Mouse (Mus musculus) induced T-regulatory cell, adult 2 months (primary cell): ENCODE measurements around the gene Rabgap1l.
"Not testable (repeated sequence)": the region's sequence is repeated elsewhere in the genome, so short reads cannot be mapped to it uniquely, and the experiment has no call there.

Experiments used
- DNase-seq: peaks from one replicate; pipeline ENCODE4 v3.0.0-alpha.2; 2012; ENCODE audit warnings: low read depth

Gene Rabgap1l

DNA sequence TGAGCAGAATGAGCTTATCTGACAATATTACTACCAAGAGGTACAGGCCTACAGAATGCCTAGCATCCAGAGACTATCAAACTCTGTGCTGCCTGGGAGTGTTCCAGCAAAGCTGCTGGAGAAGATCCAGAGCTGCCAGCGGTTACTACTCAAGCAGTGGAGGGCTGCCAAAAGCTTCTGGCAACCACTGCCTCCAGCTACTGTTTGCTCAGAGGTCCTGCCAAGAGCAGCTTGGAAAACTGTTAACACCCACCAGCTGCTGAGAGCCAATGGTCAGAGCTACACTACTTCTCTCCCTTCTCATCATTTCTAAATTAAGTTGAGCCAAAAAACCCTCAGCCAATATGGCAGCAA is 99.9 kb downstream of the Rabgap1l start:
- no peak for DNase-seq

DNA sequence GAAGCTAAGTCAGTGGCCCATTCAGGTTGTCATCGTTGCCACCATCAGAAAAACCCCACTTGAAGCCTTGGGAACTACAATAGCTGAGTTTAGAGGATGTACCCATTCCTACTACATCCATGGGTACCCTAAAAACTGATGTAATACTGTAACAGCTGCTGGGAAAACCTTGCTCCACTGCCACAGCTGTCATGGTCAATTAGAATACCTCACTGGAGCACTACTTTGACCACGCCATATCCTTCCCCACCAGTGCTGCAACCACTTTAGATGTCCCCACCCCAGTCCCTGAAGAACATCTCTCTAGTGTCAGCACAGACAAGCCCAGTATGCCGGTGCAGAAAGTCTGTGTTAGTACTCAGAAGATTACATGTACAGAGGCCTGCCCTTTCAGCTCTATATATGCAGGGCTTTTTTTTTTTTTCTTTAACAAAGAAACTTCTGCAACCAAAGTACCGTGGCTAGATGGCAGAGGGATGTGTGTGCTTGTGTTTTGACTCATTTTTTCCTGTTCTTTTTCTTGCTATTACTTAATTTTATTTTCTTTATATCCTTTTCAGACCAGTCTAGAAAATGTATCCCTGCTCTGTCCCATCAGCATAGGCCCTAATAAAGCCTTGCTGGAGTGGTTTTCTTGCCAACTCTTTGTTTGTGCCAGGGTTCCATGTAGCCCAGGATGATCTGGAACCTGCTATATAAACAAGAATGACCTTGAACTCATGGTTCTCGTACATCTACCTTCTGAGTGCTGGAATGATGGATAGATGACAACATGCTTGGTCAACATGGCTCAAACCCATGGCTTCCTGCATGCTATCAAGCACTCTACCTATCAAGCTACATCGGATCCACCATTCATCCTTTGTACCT is 100.6 kb downstream of the Rabgap1l start:
- no peak for DNase-seq

DNA sequence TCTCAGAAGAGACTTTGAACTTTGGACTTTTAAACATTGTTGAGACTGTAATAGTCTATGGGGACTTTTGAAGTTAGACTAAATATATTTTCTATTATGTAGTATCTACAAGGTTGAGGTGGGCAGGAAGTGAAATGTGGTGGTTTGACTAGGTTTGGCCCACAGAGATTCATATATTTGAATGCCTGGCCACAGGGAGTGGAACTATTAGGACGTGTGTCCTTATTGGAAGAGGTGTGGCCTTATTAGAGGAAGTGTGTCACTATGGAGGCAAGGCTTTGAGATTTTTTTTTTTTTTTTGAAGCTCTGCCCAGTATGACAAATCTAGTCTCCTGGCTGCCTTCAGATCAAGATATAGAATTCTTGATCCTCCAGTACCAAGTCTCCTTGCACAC is 101.8 kb downstream of the Rabgap1l start:
- DNase-seq = no peak

DNA sequence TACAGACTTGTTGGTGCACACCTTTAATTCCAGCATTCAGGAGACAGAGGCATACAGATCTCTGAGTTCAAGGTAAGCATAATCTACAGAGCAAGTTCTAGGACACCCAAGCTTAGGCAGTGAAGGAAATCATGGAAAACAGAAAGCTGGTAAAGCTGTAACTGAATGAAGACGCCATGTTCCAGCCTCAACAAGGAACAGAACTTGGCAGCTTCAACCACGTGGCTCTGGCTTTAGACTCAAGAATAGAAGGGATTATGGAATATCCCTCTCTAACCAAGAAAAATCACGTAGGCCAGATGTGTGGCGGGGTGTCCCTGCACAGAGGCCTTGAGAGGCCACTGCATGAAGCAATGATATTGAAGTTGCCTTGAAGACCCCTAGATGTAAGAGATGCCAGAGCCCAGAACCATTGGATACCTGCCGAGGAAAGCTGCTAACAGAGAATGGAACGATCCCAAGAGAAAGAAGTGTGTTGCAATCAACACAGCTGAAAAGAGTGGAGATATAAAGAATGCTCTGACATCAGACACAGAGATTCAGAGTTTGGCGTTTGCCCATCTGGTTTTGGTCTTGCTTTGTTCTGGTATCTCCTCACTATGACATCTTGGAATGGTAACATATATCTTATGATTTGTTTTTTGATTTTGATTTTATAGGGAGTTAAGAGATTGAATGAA is 102.4 kb downstream of the Rabgap1l start:
- DNase-seq = no peak

DNA sequence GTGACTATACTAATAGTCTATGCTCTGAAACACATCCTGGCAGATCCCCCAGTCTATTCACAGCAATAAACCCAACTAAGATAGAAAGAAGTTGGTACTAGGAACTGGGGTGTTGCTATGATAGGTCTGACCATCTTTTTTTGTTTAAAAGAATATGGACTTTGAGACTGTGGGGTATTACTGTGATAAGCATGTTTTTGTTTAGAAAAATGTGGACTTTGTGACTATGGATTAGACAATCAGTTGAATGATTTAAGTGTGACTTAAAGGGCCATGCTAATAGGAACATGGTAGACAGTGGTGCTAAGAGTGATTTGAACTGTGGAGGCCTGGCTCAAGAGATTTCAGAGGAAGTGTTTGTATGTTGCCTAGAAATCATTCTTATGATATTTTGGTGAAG is 103.5 kb downstream of the Rabgap1l start:
- DNase-seq = no peak

DNA sequence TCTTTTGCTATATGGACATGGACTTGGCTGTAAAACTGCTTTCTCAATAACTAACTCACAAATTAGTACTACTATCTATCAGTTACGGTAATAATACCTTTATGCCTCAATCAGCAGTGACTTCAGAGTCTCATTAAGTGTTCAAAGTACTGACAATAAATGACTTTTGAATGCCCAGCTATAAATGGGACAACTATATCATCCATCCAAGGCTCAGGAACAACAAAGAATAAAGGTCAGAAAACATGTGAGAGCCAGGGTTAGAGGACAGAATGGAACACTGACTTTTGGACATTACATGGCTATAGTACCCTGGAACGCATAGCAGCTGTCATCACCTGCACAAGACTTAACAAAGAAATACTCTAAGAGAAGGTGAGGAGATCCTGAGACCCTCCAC is 108.8 kb downstream of the Rabgap1l start:
- no peak for DNase-seq

DNA sequence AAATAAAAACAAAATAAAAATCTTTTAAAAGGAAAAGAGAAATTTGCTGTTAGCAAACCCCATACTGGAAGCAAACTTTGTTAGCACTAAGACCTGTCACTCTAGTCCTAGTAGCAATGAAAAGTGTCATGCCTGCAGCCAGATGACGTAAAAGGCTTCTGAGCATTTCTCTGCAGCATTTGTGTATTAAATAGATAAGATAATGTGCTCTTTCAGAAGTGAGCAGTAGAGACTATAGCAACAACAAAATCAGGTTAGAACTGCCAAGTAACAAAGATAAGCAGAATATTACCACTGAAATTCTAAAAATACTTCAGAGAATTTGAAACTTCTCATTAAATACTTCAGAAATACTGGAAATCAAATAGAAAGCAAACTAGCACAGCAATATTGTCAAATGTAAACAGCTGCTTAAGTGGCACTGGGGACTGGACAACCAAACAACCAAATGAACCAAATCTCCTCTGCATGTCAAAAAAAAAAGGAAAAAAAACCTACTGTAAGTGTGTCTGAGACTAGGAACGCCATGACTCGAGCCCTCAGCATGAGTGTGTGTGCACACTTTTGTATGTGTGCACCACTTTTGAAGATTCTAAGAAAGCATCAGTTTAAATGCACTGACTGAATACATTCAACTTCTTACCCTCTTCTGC is 111.5 kb downstream of the Rabgap1l start:
- DNase-seq = no peak

DNA sequence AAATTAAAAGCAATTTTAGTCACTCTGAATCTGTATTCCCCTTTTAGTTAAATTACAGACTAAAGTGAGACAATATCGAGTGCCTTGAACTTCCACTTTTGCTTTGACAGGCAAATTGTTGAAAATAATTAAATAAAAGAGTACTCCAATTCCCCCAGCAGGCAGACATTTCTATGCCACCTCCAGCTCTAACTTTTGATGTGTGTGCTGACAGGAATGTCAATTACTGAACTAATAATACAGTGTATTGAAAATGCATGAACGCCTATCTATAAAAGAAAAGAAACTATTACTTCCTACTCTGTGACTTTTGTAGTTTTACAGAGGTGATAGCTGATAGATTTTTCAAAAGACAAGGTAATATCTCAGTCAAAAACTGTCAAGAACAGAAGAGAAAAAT is 118.2 kb downstream of the Rabgap1l start:
- DNase-seq = no peak

DNA sequence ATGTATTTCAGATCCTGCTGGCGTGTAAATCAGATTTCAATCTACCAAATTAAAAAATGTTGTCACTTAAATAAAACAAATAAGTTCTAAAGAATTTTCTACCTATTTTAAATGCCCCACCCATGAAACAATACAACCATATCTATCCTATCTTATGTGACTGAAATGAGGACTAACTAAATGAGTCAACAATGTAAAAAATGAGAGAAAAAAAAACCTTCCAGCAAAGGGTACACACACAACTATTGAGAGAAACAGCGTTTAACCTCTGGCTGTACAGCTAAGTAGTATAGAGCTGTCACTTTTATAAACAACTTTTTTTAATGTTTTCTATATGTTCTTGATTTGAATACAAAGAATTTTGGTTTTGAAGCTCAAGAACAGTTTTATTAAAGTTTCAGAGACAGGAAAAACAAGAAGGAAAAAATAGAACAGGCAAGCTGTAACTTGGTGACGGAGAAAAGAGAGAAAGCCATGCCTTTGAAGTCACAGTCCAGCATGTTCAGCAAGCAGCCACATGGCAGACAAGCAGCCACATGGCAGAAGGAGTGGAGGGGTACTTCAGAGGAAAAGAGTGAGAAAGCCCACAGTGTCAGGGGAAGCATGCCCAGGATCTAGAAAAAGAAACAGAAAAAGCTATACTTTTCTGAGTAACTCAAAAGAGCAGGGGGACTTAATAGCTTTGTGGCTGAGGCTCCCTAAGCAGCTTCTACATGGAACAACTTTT is 120.8 kb downstream of the Rabgap1l start:
- peak; percentile 47 for DNase-seq

DNA sequence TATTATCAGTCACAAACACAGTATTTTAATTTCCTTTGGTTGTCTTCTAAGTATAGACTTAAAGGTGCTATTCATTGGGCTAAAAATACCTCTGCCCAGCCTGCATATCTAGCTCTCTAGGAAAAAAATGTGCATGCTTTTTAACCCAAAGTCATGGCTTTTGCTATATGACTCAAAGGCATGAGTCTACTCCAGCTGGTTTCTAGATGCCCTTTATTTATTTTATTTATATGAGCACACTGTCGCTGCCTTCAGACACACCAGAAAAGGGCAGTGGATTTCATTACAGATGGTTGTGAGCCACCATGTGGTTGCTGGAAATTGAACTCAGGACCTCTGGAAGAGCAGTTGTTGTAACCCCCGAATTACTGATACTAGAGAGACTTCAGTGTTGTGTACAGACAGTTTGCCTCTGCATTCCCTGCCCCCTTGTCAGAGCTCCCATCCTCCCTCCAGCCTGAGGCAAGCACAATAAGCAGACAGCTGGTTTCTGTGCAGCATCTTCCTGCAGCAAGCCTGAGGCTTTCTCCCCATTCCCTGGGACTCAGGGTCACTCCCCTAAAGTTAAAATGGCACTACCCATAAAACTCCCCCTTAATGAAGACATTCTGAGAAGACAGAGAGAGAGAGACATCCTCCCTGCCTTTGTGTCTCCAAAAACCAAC is 137.1 kb downstream of the Rabgap1l start:
- no peak for DNase-seq

DNA sequence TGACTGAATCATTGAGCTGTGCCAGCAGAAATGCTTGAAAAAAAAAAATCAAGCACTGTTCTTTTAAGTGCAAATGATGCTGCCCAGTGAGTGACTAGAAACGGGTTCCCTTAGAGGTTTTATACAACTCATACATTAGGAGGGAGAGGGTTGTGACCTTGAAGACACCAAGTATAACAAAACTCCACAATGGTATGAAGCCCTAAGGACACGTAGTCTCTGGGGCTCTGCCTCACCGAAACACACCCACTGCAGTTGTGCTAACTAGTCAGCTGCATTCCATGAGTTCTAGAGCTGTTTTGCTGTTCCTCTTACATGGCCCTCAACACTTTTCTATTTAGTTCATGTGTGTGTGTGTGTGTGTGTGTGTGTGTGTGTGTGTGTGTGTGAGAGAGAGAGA is 141.3 kb downstream of the Rabgap1l start:
- no peak for DNase-seq

DNA sequence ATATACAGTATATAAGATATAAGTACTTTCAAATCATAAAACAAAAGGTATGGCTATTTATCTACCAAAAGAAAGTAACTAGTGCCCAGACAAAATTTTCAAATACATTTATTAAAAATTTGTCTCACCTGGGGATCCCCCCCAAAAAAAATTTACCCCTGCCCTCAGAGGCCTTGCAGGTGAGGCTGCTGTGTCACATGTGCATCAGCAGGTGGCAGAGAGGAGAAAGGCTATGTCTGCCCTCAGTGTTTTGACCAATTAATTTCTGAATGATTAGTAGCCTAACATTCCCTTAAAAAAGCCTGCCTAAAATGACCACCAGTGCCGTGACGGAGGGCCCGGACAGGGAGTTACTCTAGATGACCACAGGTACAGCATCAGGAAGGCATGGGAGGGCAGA is 147.6 kb downstream of the Rabgap1l start:
- no peak for DNase-seq

DNA sequence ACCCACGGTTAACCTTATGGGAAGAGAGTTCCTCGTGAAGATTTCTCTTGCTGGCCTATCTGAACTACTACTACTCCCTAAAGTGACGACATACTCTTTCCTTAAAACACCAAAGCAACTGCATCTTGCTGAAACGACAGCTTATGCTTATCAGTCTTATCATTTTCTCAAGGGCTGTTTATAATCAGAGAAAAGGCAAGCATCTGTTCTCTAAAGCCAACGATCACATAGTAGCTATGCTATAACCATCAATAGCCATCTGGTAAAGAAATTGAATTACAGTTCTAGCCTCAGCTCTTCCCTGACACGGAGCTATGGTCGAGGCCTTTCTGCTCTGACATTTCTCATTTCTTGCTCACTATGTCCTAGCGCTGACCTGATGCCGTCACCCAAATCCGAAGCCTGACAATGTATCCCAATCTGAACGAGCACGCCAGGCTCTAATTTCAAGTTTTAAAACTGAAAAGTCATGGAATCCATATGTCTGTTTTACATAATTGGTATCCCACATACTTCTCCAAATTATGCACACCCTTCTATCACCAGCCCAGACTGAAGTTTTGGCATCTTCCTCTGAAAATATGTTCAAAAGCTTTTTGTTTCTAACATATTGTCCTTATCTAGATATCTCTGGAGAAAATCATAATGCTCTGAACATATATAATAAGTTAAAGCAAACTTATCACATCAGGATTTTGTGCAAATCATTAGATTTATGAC is 164.6 kb downstream of the Rabgap1l start:
- DNase-seq = no peak

DNA sequence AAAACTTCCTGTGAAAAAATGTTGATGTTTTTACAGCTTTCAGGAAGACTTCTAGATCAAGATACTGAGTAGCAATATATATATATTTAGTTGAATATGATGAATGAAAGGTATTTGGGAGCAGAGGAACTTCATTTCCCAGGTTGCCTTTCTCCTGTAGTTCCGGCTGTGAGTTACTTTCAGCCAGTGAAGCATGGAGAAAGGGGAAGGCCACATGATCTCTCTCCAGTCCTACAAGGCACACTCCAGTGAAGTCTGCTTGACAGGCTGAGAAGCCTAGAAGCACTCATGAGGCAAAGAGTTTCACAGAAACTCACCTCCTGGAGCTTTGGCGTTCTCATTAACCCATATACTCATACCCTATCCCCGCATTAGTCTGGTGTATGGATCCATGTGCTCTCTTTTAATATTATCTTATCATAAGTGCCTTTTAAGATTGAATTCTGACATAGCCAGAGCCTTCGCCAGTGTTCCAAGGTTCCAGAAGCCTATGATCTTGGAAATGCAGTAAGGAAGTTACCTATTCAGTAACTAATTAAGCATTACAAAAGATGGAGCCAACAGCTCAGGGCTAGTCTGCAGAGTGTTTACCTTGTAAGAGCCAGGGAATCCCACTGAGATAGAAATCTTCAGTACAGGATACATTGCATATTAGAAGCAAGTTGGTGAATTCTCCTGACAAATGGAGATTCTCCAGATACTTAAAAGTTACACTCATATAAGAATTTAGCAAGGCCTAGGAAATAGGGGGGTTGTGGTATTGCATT is 168.5 kb downstream of the Rabgap1l start:
- DNase-seq = not testable (repeated sequence)

DNA sequence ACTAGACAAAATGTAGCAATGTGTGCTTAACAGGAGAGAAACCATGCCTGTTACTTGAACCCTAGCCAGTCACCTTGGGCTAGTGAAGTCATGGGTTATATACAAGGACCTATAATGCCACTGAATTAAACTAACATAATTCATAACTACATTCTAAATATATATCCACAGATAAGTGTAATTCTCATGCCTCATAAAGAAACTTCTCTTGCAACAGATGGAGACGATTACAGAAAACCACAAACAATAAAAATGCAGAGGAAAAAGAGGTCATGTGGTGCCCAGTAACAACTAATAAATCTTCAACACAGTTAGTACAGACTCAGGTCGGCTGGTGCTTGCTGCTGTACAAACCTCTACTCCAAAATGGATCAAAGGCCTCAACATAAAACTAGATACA is 174.8 kb downstream of the Rabgap1l start:
- DNase-seq = no peak

DNA sequence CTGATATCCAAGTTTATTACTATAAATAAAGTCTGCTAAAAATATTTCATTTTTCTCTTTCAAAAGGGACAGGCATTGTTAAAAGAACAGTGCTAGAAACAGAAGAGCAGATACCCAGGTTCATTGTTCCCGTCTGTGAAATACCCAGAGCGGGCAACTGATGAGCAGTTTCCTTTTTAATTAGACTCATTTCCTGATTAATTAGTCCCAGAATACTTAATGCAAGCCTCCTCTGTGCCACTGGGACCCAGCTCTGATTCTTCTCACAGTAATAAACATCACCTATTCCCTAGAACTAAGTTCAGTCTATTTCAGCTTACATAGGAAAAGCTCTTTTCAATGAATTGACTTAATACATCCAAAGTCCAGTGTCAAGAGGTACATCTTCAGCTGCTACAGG is 186.6 kb downstream of the Rabgap1l start:
- DNase-seq = no peak

DNA sequence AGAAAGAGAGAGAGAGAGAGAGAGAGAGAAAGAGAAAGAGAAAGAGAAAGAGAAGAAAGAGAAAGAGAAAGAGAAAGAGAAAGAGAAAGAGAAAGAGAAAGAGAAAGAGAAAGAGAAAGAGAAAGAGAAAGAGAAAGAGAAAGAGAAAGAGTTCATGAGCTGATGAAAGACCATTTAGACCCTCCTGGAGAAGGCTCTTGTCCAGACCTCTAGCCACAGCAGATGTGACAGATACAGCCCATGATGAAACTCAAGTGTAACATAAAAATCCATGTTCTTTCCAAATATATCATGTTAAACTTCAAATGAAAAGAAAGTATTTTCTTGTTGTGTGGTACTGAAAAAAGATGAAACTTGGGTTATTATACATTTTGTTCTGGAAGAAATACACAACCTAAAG is 189.7 kb downstream of the Rabgap1l start:
- peak; percentile 35 for DNase-seq

DNA sequence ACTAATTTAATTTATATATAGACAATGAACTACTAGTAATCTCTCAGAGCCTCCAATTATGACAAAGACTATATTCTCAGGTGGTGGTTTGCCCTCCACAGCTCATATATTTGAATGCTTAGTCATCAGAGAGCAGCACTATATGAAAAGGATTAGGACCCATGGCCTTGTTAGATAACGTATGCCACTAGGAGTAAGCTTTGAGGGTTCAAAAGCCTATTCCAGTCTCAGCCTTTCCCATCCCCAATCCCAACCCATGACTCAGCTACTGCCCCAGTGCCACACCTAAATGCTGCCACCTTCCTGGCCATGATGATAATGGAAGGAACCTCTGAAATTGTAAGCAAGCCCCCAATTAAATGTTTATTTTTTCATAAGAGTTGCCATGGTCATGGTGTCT is 195.6 kb downstream of the Rabgap1l start:
- no peak for DNase-seq

DNA sequence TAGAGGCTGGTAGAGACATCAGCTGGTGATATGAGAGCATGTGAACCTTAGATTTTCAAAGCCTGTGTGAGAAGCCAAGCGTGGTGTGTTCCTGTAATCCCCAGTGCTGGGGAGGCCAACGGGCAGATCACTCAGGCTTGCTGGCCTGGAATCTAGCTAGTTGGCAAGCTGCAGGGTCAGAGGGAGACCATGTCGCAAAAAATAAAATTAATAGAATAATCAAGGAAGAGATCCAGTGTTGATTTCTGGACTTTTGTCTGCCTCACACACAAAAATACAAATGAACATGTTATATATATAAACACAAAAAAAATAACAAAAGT is 196.1 kb downstream of the Rabgap1l start:
- no peak for DNase-seq

DNA sequence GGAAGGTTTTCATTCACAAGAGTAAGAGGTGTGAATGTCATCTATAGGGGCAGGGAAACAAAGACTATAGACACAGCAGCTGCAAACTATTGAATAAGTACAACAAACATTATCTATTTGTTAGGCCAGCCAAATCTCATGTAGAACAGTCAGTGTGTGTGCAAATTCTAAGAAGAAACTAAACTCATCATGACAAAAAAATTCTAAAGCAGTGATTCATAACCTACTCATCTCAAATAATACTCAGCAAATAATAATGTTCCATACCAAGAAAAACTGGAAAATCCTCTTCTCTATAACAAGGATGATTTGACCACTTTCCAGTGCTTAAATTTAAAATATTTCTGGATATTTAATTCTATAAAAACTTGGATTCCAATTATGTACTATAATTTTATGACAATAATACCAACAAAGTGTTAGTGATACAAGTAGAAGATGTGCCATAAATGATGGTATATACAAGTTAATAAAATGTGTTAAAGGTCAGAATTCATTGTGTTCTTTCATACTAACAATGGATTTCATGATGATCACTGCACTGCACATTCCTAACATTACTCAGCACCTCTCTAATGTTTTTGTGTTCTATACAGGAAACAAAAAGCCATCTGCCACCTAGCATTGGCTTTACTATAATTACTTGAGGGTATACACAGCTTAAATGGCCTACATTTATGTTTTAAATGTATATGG is 196.6 kb downstream of the Rabgap1l start:
- no peak for DNase-seq
